Mouse (Mus musculus): ENCODE data around the gene Phka2. TPM values are rescaled to one million over a fixed set of nuclear protein-coding genes. Genes with fewer than 3 reads are reported as not detected.

Phka2 gene
- polyA plus RNA-seq, 1 experiment from 2014 or later, result 15.7 TPM

DNA sequence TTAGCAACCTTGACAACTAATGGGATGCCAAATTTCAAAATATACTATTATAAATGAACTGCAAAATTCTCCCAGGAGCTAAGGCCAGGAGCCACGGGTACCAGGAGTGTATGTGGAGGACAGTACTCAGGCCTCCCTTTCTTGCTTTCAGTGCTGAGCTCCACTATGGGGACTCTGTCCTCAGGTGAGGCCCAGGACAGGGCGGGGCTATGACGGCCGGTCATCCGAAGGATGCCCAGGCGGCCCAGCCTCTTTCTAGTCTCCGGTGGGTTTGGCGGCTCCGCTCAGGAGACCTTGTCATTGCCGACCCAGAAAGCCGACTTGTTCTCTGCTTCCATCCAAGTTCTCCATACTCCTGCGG, 299 bp upstream of the Phka2 start:
- Histone ChIP-seq H3K4me3 (ENCODE audit: low read depth, low read length) (peak overlapping the region; percentile 59), H3K4me1 (replicated peaks; ENCODE audit: control insufficient read depth, insufficient read depth, low read length) (peaks cover 5% of the 10 kb centered on the region; the same call in 1 of the 2 replicates), H3K4me2 (ENCODE audit: low read length) (peak overlapping the region; percentile 40), H3K27me3 (replicated peaks; ENCODE audit: control insufficient read depth, insufficient read depth, low read length) (peaks cover 9% of the 10 kb centered on the region; the same call in 1 of the 2 replicates), H3K9me3 (ENCODE audit: control insufficient read depth, low read length) (no peaks in the 10 kb centered on the region), H3K36me3 (ENCODE audit: control insufficient read depth, insufficient read depth, low read length) (no peaks in the 10 kb centered on the region), H3K9ac (ENCODE audit: low read length) (peak overlapping the region; percentile 58), H3K27ac (ENCODE audit: low read depth) (no peak overlapping the region)
- no peak for DNase-seq (ENCODE audit: low spot score)
- ATAC-seq (replicated peaks; ENCODE audit: low FRiP score, low TSS enrichment, low read depth), result peak; percentile 89
- WGBS, result 21% methylated on average over 11 of the region's 12 CpGs

DNA sequence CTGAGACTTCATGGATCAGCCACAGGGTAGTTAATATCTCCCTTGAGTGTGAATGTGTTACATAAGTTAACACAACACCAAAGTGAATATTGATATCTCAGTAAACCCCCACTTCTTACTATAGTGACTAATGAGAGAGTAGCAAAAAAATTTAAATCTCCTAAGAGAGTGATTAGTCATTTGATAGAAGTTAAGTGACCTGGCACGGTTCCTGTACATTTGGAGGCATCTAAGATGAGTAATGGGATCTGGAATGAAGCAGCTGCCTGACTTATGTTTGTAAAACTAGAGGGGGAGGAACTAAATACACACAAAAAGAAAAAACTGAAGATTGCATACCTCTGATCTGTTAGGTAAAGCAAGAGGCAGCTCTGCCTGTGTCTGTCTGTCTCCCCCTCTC, 7.1 kb downstream of the Phka2 start:
- Histone ChIP-seq H3K9me3 (ENCODE audit: control insufficient read depth, low read length) (no peaks in the 10 kb centered on the region), H3K9ac (ENCODE audit: low read length) (no peak overlapping the region), H3K27ac (ENCODE audit: low read depth) (no peak overlapping the region), H3K36me3 (ENCODE audit: control insufficient read depth, insufficient read depth, low read length) (no peaks in the 10 kb centered on the region), H3K4me1 (replicated peaks; ENCODE audit: control insufficient read depth, insufficient read depth, low read length) (no peaks in the 10 kb centered on the region), H3K4me3 (ENCODE audit: low read depth, low read length) (no peak overlapping the region), H3K4me2 (ENCODE audit: low read length) (no peak overlapping the region), H3K27me3 (replicated peaks; ENCODE audit: control insufficient read depth, insufficient read depth, low read length) (no peaks in the 10 kb centered on the region)
- ATAC-seq (replicated peaks; ENCODE audit: low FRiP score, low TSS enrichment, low read depth) (no peak), DNase-seq (ENCODE audit: low spot score) (no peak)
- 50% methylated on average over 1 of the region's 1 CpGs for WGBS

DNA sequence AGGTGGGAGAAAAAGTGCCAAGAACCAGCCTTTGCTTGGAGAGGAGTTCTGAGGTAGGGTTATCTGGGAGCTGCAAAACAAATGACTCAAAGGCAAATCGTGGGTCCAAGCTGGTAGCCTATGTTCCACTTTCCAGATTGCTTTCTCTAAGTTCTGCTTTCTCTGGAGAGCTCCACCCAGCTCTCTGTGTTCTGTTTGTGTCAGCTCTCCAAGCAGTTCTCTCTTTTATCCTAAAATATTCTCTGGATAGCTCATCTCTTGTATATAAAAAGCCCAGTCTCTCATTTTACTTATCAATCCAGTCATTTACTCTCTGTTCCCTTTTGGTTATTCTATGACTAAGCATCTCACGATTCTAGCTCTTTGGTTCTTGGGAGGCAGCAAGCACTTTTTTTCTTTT, 8.2 kb downstream of the Phka2 start:
- Histone ChIP-seq H3K4me2 (ENCODE audit: low read length) (no peak overlapping the region), H3K9me3 (ENCODE audit: control insufficient read depth, low read length) (no peaks in the 10 kb centered on the region), H3K27me3 (replicated peaks; ENCODE audit: control insufficient read depth, insufficient read depth, low read length) (no peaks in the 10 kb centered on the region), H3K4me3 (ENCODE audit: low read depth, low read length) (no peak overlapping the region), H3K4me1 (replicated peaks; ENCODE audit: control insufficient read depth, insufficient read depth, low read length) (no peaks in the 10 kb centered on the region), H3K9ac (ENCODE audit: low read length) (no peak overlapping the region), H3K36me3 (ENCODE audit: control insufficient read depth, insufficient read depth, low read length) (no peaks in the 10 kb centered on the region), H3K27ac (ENCODE audit: low read depth) (no peak overlapping the region)
- WGBS, result 81% methylated on average over 2 of the region's 2 CpGs
- ATAC-seq (replicated peaks; ENCODE audit: low FRiP score, low TSS enrichment, low read depth), result no peak
- no peak for DNase-seq (ENCODE audit: low spot score)

DNA sequence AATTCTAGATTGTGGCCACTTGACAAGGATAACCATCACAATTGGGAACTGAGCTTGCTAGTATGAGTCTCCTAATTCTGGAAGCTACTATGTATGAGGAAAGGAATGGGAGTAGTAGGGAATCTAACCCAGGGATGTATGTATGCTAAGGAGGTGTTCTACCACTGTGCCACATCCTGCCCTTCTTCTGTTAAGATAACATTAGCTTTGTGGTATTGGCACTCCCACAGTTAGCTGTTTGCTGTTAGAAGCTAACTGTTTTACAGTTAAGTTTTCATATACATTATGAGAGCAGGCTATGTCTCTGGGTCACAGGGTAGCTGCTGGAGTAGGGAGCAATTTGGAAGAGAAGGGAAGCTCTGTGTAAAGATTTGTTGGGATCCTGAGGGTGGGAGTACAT, 14.1 kb downstream of the Phka2 start:
- H3K27ac ChIP-seq (ENCODE audit: low read depth), result no peak overlapping the region
- H3K27me3 ChIP-seq (replicated peaks; ENCODE audit: control insufficient read depth, insufficient read depth, low read length), result 0 out of 2 replicates have a peak, but pooled peaks cover 4% of the 10 kb centered on the region
- H3K9ac ChIP-seq (ENCODE audit: low read length), result no peak overlapping the region
- H3K4me1 ChIP-seq (replicated peaks; ENCODE audit: control insufficient read depth, insufficient read depth, low read length), result no peaks in the 10 kb centered on the region
- H3K9me3 ChIP-seq (ENCODE audit: control insufficient read depth, low read length), result no peaks in the 10 kb centered on the region
- DNase-seq (ENCODE audit: low spot score) (no peak), ATAC-seq (replicated peaks; ENCODE audit: low FRiP score, low TSS enrichment, low read depth) (no peak)
- H3K36me3 ChIP-seq (ENCODE audit: control insufficient read depth, insufficient read depth, low read length), result no peaks in the 10 kb centered on the region
- H3K4me3 ChIP-seq (ENCODE audit: low read depth, low read length), result no peak overlapping the region
- H3K4me2 ChIP-seq (ENCODE audit: low read length), result no peak overlapping the region

DNA sequence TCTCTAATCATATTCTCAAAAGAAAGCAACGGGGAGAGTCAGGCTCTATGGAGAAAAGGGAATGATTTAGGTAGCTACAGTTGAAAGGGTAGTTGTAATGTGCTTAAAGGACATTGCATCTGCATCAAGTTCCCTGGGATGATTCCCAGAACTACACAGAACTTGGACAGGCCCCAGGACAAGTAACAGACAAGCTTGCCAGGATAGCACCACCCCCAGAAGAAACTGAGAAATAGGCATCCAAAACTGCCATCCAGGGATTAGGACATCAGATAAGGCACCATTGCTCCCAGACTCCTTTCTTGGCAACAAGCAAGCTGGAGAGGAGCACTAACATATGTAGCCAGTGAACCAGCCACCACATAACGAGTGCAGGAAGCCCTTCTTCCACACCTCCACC, 40.8 kb downstream of the Phka2 start:
- H3K9me3 ChIP-seq (ENCODE audit: control insufficient read depth, low read length), result no peaks in the 10 kb centered on the region
- H3K36me3 ChIP-seq (ENCODE audit: control insufficient read depth, insufficient read depth, low read length), result no peaks in the 10 kb centered on the region
- H3K9ac ChIP-seq (ENCODE audit: low read length), result no peak overlapping the region
- DNase-seq (ENCODE audit: low spot score) (no peak), ATAC-seq (replicated peaks; ENCODE audit: low FRiP score, low TSS enrichment, low read depth) (no peak)
- no peaks in the 10 kb centered on the region for H3K27me3 ChIP-seq (replicated peaks; ENCODE audit: control insufficient read depth, insufficient read depth, low read length)
- WGBS, result 68% methylated on average over 2 of the region's 2 CpGs
- no peak overlapping the region for H3K4me3 ChIP-seq (ENCODE audit: low read depth, low read length)
- no peaks in the 10 kb centered on the region for H3K4me1 ChIP-seq (replicated peaks; ENCODE audit: control insufficient read depth, insufficient read depth, low read length)
- no peak overlapping the region for H3K4me2 ChIP-seq (ENCODE audit: low read length)
- no peak overlapping the region for H3K27ac ChIP-seq (ENCODE audit: low read depth)

DNA sequence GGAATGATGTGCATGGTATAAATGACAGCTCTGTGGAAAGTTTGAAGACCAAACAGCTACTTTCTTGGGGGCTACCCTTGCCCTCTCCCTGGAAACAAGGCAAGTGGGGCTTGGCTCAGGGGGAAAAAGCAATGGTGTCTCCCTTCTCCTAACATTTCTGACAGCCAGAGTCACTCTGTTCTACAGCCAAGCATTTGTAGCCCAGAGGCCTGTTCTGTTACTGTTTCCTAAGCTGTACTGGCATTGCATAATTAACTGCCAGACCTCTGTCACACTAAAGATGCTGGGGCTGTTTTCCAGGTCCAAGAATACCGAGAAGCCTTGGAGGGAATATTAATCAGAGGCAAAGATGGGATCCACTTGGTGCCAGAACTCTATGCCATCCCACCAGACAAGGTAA, 46.9 kb downstream of the Phka2 start:
- no peak overlapping the region for H3K9ac ChIP-seq (ENCODE audit: low read length)
- 84% methylated on average over 1 of the region's 1 CpGs for WGBS
- H3K9me3 ChIP-seq (ENCODE audit: control insufficient read depth, low read length), result no peaks in the 10 kb centered on the region
- no peaks in the 10 kb centered on the region for H3K27me3 ChIP-seq (replicated peaks; ENCODE audit: control insufficient read depth, insufficient read depth, low read length)
- H3K4me2 ChIP-seq (ENCODE audit: low read length), result no peak overlapping the region
- no peaks in the 10 kb centered on the region for H3K36me3 ChIP-seq (ENCODE audit: control insufficient read depth, insufficient read depth, low read length)
- H3K4me3 ChIP-seq (ENCODE audit: low read depth, low read length), result no peak overlapping the region
- DNase-seq (ENCODE audit: low spot score), result no peak
- no peaks in the 10 kb centered on the region for H3K4me1 ChIP-seq (replicated peaks; ENCODE audit: control insufficient read depth, insufficient read depth, low read length)
- no peak overlapping the region for H3K27ac ChIP-seq (ENCODE audit: low read depth)
- ATAC-seq (replicated peaks; ENCODE audit: low FRiP score, low TSS enrichment, low read depth), result no peak

DNA sequence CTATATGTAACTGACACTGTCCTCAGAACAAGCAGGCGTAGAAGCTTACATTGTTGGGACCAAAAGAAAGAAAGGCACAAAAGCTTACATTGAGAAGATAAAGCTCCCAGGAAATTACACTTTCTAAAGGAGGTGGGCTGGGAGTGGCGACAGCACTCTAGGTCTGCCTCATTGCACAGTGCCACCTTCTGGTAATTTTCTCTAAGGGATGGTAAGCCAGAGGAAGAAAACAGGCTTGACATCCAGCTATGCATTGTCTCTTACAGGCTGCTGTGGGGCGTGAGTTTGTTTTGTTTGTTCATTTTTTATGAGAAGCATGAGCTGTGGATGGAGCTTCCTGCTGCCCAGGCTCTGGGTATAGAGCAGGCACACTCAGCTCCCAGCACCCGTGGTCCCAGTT, 50.1 kb downstream of the Phka2 start:
- no peaks in the 10 kb centered on the region for H3K9me3 ChIP-seq (ENCODE audit: control insufficient read depth, low read length)
- H3K4me3 ChIP-seq (ENCODE audit: low read depth, low read length), result no peak overlapping the region
- DNase-seq (ENCODE audit: low spot score) (no peak), ATAC-seq (replicated peaks; ENCODE audit: low FRiP score, low TSS enrichment, low read depth) (no peak)
- no peak overlapping the region for H3K27ac ChIP-seq (ENCODE audit: low read depth)
- H3K4me1 ChIP-seq (replicated peaks; ENCODE audit: control insufficient read depth, insufficient read depth, low read length), result no peaks in the 10 kb centered on the region
- no peak overlapping the region for H3K9ac ChIP-seq (ENCODE audit: low read length)
- 63% methylated on average over 4 of the region's 4 CpGs for WGBS
- no peak overlapping the region for H3K4me2 ChIP-seq (ENCODE audit: low read length)
- no peaks in the 10 kb centered on the region for H3K27me3 ChIP-seq (replicated peaks; ENCODE audit: control insufficient read depth, insufficient read depth, low read length)
- no peaks in the 10 kb centered on the region; the same call in 1 of the 2 replicates for H3K36me3 ChIP-seq (ENCODE audit: control insufficient read depth, insufficient read depth, low read length)

DNA sequence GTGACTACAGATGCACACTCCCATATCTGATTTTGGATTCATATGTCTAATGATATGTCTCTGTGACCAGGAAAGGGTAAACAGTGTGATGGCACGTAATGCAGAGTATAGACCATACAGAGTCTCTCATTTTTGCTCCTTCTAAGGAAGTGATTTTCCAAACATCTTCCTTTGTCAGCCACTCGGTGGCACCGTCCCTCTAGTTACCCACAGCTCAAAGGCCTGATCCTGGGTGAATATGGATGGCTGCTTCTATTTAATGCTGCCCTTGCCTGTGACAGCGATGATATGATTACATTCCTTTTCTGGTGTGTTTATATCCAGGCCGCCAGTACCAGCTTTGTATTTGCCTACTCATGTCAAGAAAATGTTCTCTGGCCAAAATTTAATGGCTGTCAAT, 81.6 kb downstream of the Phka2 start:
- WGBS, result 44% methylated on average over 5 of the region's 5 CpGs
- no peaks in the 10 kb centered on the region for H3K4me1 ChIP-seq (replicated peaks; ENCODE audit: control insufficient read depth, insufficient read depth, low read length)
- H3K9ac ChIP-seq (ENCODE audit: low read length), result no peak overlapping the region
- no peaks in the 10 kb centered on the region for H3K27me3 ChIP-seq (replicated peaks; ENCODE audit: control insufficient read depth, insufficient read depth, low read length)
- H3K9me3 ChIP-seq (ENCODE audit: control insufficient read depth, low read length), result no peaks in the 10 kb centered on the region
- peaks cover 3% of the 10 kb centered on the region; the same call in 1 of the 2 replicates for H3K36me3 ChIP-seq (ENCODE audit: control insufficient read depth, insufficient read depth, low read length)
- no peak overlapping the region for H3K4me2 ChIP-seq (ENCODE audit: low read length)
- no peak overlapping the region for H3K27ac ChIP-seq (ENCODE audit: low read depth)
- no peak for DNase-seq (ENCODE audit: low spot score)
- H3K4me3 ChIP-seq (ENCODE audit: low read depth, low read length), result no peak overlapping the region
- no peak for ATAC-seq (replicated peaks; ENCODE audit: low FRiP score, low TSS enrichment, low read depth)

DNA sequence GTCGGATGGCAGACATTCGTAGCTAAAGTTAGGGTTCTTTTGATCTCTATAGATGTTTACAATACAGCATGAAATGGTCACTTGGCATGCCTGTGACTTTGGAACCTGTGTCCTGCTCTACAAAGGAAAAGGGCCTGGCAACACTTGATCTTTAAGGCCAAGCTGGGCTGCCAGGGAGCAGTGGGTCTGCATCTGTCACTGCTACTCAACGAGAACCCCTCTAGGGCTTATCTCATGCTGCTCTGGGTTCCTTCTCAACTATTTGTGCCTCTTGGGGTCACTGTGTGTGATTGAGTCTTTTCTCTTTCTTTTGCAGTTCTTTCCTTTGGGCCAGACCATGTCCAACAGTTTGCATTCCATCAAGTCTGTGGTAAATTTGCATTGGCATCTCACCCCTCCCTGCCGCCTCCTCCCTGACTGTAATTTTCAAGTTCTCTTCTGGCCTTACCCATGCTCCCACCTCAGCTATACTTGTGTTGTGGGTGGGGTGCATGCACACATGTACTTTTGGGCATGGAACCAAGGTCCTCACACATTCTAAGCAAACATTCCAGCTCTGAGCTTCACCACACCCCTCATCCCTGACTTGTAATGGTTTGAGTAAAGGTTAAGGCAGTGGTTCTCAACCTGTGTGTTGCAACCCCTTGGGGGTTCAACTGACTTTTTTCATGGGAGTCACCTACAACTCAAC, 82.3 kb downstream of the Phka2 start:
- Histone ChIP-seq H3K27ac (ENCODE audit: low read depth) (no peak overlapping the region), H3K27me3 (replicated peaks; ENCODE audit: control insufficient read depth, insufficient read depth, low read length) (no peaks in the 10 kb centered on the region), H3K9me3 (ENCODE audit: control insufficient read depth, low read length) (no peaks in the 10 kb centered on the region), H3K4me2 (ENCODE audit: low read length) (no peak overlapping the region), H3K9ac (ENCODE audit: low read length) (no peak overlapping the region), H3K4me1 (replicated peaks; ENCODE audit: control insufficient read depth, insufficient read depth, low read length) (no peaks in the 10 kb centered on the region), H3K4me3 (ENCODE audit: low read depth, low read length) (no peak overlapping the region), H3K36me3 (ENCODE audit: control insufficient read depth, insufficient read depth, low read length) (peaks cover 3% of the 10 kb centered on the region; the same call in 1 of the 2 replicates)
- ATAC-seq (replicated peaks; ENCODE audit: low FRiP score, low TSS enrichment, low read depth), result no peak
- no peak for DNase-seq (ENCODE audit: low spot score)
- 79% methylated on average over 4 of the region's 4 CpGs for WGBS
